Mouse (Mus musculus) CH12.LX (cell line): Measurements from ENCODE around the gene Bcl11a. TPM values are rescaled to one million over a fixed set of nuclear protein-coding genes. Genes with fewer than 3 reads are reported as not detected.
A peak's percentile ranks its signal among the peaks of the same experiment; 100 is the strongest.

ENCODE experiments used
- DNase-seq: peaks from one replicate; pipeline ENCODE4 v3.0.0-alpha.2; 2013; ENCODE audit errors: extremely low read depth
- H3K27ac ChIP-seq: 2 replicates; pipeline ENCODE4 v1.5.1; 2012; ENCODE audit warnings: low read depth, mild to moderate bottlenecking, control low read depth, moderate library complexity; ENCODE audit not compliant: insufficient read depth
- H3K27me3 ChIP-seq: replicated peaks from 2 replicates; pipeline ENCODE3; 2012; ENCODE audit warnings: inconsistent platforms
- H3K36me3 ChIP-seq, 2 experiments: replicated peaks in 1 of 2; 2 replicates each; pipeline versions ENCODE3 to v1.6.1; 2012; ENCODE audit warnings: inconsistent platforms in 1 of 2, low read length in 1 of 2, mild to moderate bottlenecking in 1 of 2, mixed read lengths in 1 of 2, moderate library complexity in 1 of 2; ENCODE audit not compliant: control insufficient read depth in 1 of 2, insufficient read depth in 1 of 2
- H3K4me1 ChIP-seq, 2 experiments: 2 replicates each; pipeline ENCODE4 v1.6.1; 2012; ENCODE audit warnings: inconsistent platforms in 1 of 2, moderate library complexity in 1 of 2; ENCODE audit not compliant: insufficient read depth in 2 of 2, control insufficient read depth in 1 of 2
- H3K4me2 ChIP-seq: 2 replicates; pipeline ENCODE4 v1.6.1; 2012; ENCODE audit warnings: low read depth, mild to moderate bottlenecking, control low read depth; ENCODE audit not compliant: poor library complexity, insufficient read depth, severe bottlenecking
- H3K4me3 ChIP-seq, 3 experiments: fragments of 150-350 bp in 1 of 3; sonication (generic) in 1 of 3; replicated peaks in 1 of 3; 2 replicates each; pipeline versions ENCODE3 to v1.5.1; 2011 to 2012; ENCODE audit warnings: low read depth in 2 of 3, low read length in 2 of 3, mild to moderate bottlenecking in 2 of 3, moderate library complexity in 2 of 3, control low read depth in 1 of 3, improper control_type of control experiment in 1 of 3, inconsistent platforms in 1 of 3, mixed read lengths in 1 of 3; ENCODE audit not compliant: poor library complexity in 1 of 3
- H3K79me2 ChIP-seq: replicated peaks from 2 replicates; pipeline ENCODE4 v1.6.1; 2012; ENCODE audit warnings: mild to moderate bottlenecking, moderate library complexity; ENCODE audit not compliant: control insufficient read depth, poor library complexity, insufficient read depth, severe bottlenecking; ENCODE audit errors: extremely low read depth
- H3K9ac ChIP-seq: 2 replicates; pipeline ENCODE4 v1.6.1; 2012; ENCODE audit warnings: low read depth, mild to moderate bottlenecking, control low read depth, moderate library complexity; ENCODE audit not compliant: insufficient read depth
- H3K9me3 ChIP-seq: replicated peaks from 2 replicates; pipeline ENCODE3; 2012; ENCODE audit warnings: low read length, inconsistent platforms, mixed read lengths
- BHLHE40 ChIP-seq: IDR thresholded peaks from 2 replicates; pipeline ENCODE4 v1.6.1; 2011; ENCODE audit warnings: mild to moderate bottlenecking, low read depth, low read length, improper control_type of control experiment
- CTCF ChIP-seq, 2 experiments: IDR thresholded peaks in 1 of 2; conservative IDR thresholded peaks in 1 of 2; 2 replicates each; pipeline ENCODE4 v1.5.1; 2011 to 2012; ENCODE audit warnings: low read depth in 2 of 2, low read length in 2 of 2, improper control_type of control experiment in 1 of 2, inconsistent platforms in 1 of 2, mild to moderate bottlenecking in 1 of 2, moderate library complexity in 1 of 2
- ELF1 ChIP-seq: IDR thresholded peaks from 2 replicates; pipeline ENCODE4 v1.6.1; 2014; ENCODE audit warnings: low read depth, mild to moderate bottlenecking, inconsistent platforms, low read length, improper control_type of control experiment
- GABPA ChIP-seq: IDR thresholded peaks from 2 replicates; pipeline ENCODE4 v1.6.1; 2012; ENCODE audit warnings: low read depth, low read length, improper control_type of control experiment, inconsistent platforms; ENCODE audit not compliant: insufficient replicate concordance
- IRF4 ChIP-seq: IDR thresholded peaks from 2 replicates; pipeline ENCODE4 v1.6.1; 2014; ENCODE audit warnings: low read depth, mild to moderate bottlenecking, inconsistent platforms, low read length, improper control_type of control experiment
- JUN ChIP-seq: IDR thresholded peaks from 2 replicates; pipeline ENCODE4 v1.6.1; 2011; ENCODE audit warnings: low read depth, mild to moderate bottlenecking, low read length, improper control_type of control experiment, moderate library complexity; ENCODE audit not compliant: insufficient read depth
- KAT2A ChIP-seq: IDR thresholded peaks from 2 replicates; pipeline ENCODE4 v1.6.1; 2012; ENCODE audit warnings: low read length, improper control_type of control experiment, inconsistent platforms; ENCODE audit not compliant: insufficient replicate concordance
- MAFK ChIP-seq: IDR thresholded peaks from 2 replicates; pipeline ENCODE4 v1.6.1; 2011; ENCODE audit warnings: low read length, improper control_type of control experiment; ENCODE audit not compliant: insufficient replicate concordance
- MAX ChIP-seq: IDR thresholded peaks from 2 replicates; pipeline ENCODE4 v1.6.1; 2011; ENCODE audit warnings: low read length, improper control_type of control experiment
- MYC ChIP-seq: IDR thresholded peaks from 2 replicates; pipeline ENCODE4 v1.6.1; 2011; ENCODE audit warnings: low read depth, mild to moderate bottlenecking, improper control_type of control experiment, low read length
- NELFE ChIP-seq: IDR thresholded peaks from 2 replicates; pipeline ENCODE4 v1.6.1; 2011; ENCODE audit warnings: low read depth, low read length, improper control_type of control experiment
- POLR2AphosphoS2 ChIP-seq: IDR thresholded peaks from 2 replicates; pipeline ENCODE4 v1.6.1; 2011; ENCODE audit warnings: low read depth, low read length, improper control_type of control experiment
- RAD21 ChIP-seq: IDR thresholded peaks from 2 replicates; pipeline ENCODE4 v1.6.1; 2011; ENCODE audit warnings: low read depth, mild to moderate bottlenecking, low read length, improper control_type of control experiment, moderate library complexity
- RCOR1 ChIP-seq: conservative IDR thresholded peaks from 2 replicates; pipeline ENCODE4 v1.6.1; 2012; ENCODE audit warnings: low read depth, mild to moderate bottlenecking, inconsistent platforms, low read length, improper control_type of control experiment
- SMC3 ChIP-seq: IDR thresholded peaks from 2 replicates; pipeline ENCODE4 v1.6.1; 2011; ENCODE audit warnings: low read depth, low read length, improper control_type of control experiment
- TBP ChIP-seq: conservative IDR thresholded peaks from 2 replicates; pipeline ENCODE4 v1.6.1; 2011; ENCODE audit warnings: low read depth, low read length, improper control_type of control experiment
- USF2 ChIP-seq: conservative IDR thresholded peaks from 2 replicates; pipeline ENCODE4 v1.6.1; 2011; ENCODE audit warnings: low read depth, low read length, improper control_type of control experiment
- ZKSCAN1 ChIP-seq: IDR thresholded peaks from 2 replicates; pipeline ENCODE4 v1.6.1; 2012; ENCODE audit warnings: low read depth, inconsistent platforms, low read length, improper control_type of control experiment, borderline replicate concordance
- ZMIZ1 ChIP-seq: IDR thresholded peaks from 2 replicates; pipeline ENCODE4 v1.6.1; 2012; ENCODE audit warnings: low read depth, mild to moderate bottlenecking, inconsistent platforms, low read length, improper control_type of control experiment
- dilution Hi-C: fragments of 300-500 bp; cut with MboI; formaldehyde crosslinking; loops from 2 replicates; pipeline ENCODE4 v1.14.3; 2020; ENCODE audit warnings: low sequenced_read_pairs; ENCODE audit not compliant: extremely low pct_unique_long_range_greater_than_20kb, extremely low pct_ligation_motif_present
- in situ Hi-C: fragments of 300-500 bp; cut with MboI; formaldehyde crosslinking; loops from 3 replicates; pipeline ENCODE4 v1.14.3; 2019; ENCODE audit warnings: low sequenced_read_pairs, low pct_ligation_motif_present, low pct_unique_long_range_greater_than_20kb, mixed read lengths
- polyA plus RNA-seq: library from polyadenylated mRNA; unstranded; fragments of >175 nt; gene quantifications from 2 replicates; pipeline ENCODE4 v1.2.1, GENCODE M21; 2012; ENCODE audit warnings: low read depth; ENCODE audit not compliant: insufficient read length
- total RNA-seq, 2 experiments: library from RNA; depleted of rRNA; stranded (reverse); fragments of 300-350 nt in 1 of 2; fragments of >200 nt in 1 of 2; gene quantifications; 2 replicates each; pipeline ENCODE4 v1.2.3; 2012 to 2014

The Bcl11a gene
- total and polyA plus RNA-seq, 3 experiments = 6.8 to 57.9 (median 13.9) TPM

GRCm38 (mm10) chr11:24115017-24115752, 37.3 kb downstream of the Bcl11a start:
- Histone ChIP-seq H3K27ac (no peak overlapping the region), H3K4me1 (peaks cover 7 to 96% of the 10 kb centered on the region in 2 experiments; a peak in 3 of 4 replicates), H3K79me2 (no peaks in the 10 kb centered on the region), H3K9ac (no peak overlapping the region), H3K36me3 (peaks cover 0 to 91% of the 10 kb centered on the region in 2 experiments), H3K27me3 (no peaks in the 10 kb centered on the region), H3K4me2 (no peak overlapping the region), H3K9me3 (no peaks in the 10 kb centered on the region), H3K4me3 (no peak overlapping the region)
- no peak for TF ChIP-seq TBP
- no peak for TF ChIP-seq ELF1
- no peak for TF ChIP-seq JUN
- no peak for TF ChIP-seq IRF4
- no peak for TF ChIP-seq RAD21
- no peak for TF ChIP-seq RCOR1
- TF ChIP-seq MAFK = no peak
- no peak for TF ChIP-seq GABPA
- no peak for TF ChIP-seq SMC3
- no peak for TF ChIP-seq KAT2A
- TF ChIP-seq CTCF (conservative IDR thresholded peaks at IDR 0.05 in 1 of 2, IDR thresholded peaks at IDR 0.05 in 1 of 2; ENCODE audit: low read depth in 2 of 2, low read length in 2 of 2) = no peak
- TF ChIP-seq ZKSCAN1 = no peak
- TF ChIP-seq NELFE = no peak
- no peak for TF ChIP-seq MAX
- TF ChIP-seq BHLHE40 = no peak
- TF ChIP-seq POLR2AphosphoS2 = no peak
- no peak for TF ChIP-seq USF2
- DNase-seq = no peak
- dilution Hi-C loops = no loop called here
- in situ Hi-C loops = no loop called here

GRCm38 (mm10) chr11:24116041-24116440, 38.2 kb downstream of the Bcl11a start:
- Histone ChIP-seq H3K4me3 (no peak overlapping the region), H3K27me3 (no peaks in the 10 kb centered on the region), H3K4me2 (no peak overlapping the region), H3K79me2 (no peaks in the 10 kb centered on the region), H3K4me1 (peaks cover 4 to 95% of the 10 kb centered on the region in 2 experiments; a peak in 3 of 4 replicates), H3K27ac (no peak overlapping the region), H3K36me3 (peaks cover 0 to 93% of the 10 kb centered on the region in 2 experiments), H3K9ac (no peak overlapping the region), H3K9me3 (no peaks in the 10 kb centered on the region)
- no peak for DNase-seq
- in situ Hi-C loops = no loop called here
- TF ChIP-seq POLR2AphosphoS2 = no peak
- TF ChIP-seq ZMIZ1 = no peak
- TF ChIP-seq IRF4 = 0 out of 2 replicates have a peak, but pooled peaks have one; percentile 26
- TF ChIP-seq MYC = no peak
- dilution Hi-C loops = no loop called here
